Mouse (Mus musculus) megakaryocyte, embryonic 14.5 days (primary cell): Measurements from ENCODE around the gene Tcl1b4. TPM values are rescaled to one million over a fixed set of nuclear protein-coding genes. Genes with fewer than 3 reads are reported as not detected.
A peak's percentile ranks its signal among the peaks of the same experiment; 100 is the strongest.

Experiments
- H3K27me3 ChIP-seq: replicated peaks from 2 replicates; pipeline ENCODE3; 2012; ENCODE audit warnings: inconsistent platforms
- H3K36me3 ChIP-seq: replicated peaks from 2 replicates; pipeline ENCODE3; 2012; ENCODE audit warnings: low read length, inconsistent platforms, mixed read lengths
- H3K4me1 ChIP-seq: 2 replicates; pipeline ENCODE4 v1.6.1; 2012; ENCODE audit warnings: inconsistent platforms
- H3K4me3 ChIP-seq: replicated peaks from 2 replicates; pipeline ENCODE3; 2012; ENCODE audit warnings: moderate library complexity, mild to moderate bottlenecking, inconsistent platforms
- H3K9me3 ChIP-seq: 2 replicates; pipeline ENCODE4 v1.6.1; 2012; ENCODE audit warnings: inconsistent platforms
- FLI1 ChIP-seq: IDR thresholded peaks from 2 replicates; pipeline ENCODE4 v1.6.1; 2012; ENCODE audit warnings: low read length, inconsistent platforms, mixed read lengths
- GATA1 ChIP-seq: IDR thresholded peaks from 3 replicates; pipeline ENCODE4 v1.6.1; 2012; ENCODE audit warnings: mixed read lengths, low read length, inconsistent platforms, borderline replicate concordance
- polyA plus RNA-seq: library from polyadenylated mRNA; stranded (reverse); fragments of >175 nt; gene quantifications from 2 replicates; pipeline ENCODE4 v1.2.3, GENCODE M21; 2012; ENCODE audit warnings: low replicate concordance; ENCODE audit not compliant: insufficient read depth

Tcl1b4 gene
- polyA plus RNA-seq, 1 experiment = not detected

- Histone ChIP-seq H3K4me1 (no peaks in the 10 kb centered on the region; the same call in 1 of the 2 replicates), H3K27me3 (no peaks in the 10 kb centered on the region), H3K9me3 (peaks cover 7% of the 10 kb centered on the region), H3K4me3 (no peak overlapping the region), H3K36me3 (no peaks in the 10 kb centered on the region)
- TF ChIP-seq GATA1 (no peak), FLI1 (no peak)
These were observed 47.0 kb downstream of the Tcl1b4 start for GRCm38 (mm10) chr12:105248763-105249233.

- peak overlapping the region; percentile 54 for H3K4me3 ChIP-seq
- H3K36me3 ChIP-seq = no peaks in the 10 kb centered on the region
- TF ChIP-seq FLI1 (no peak), GATA1 (no peak)
- no peaks in the 10 kb centered on the region for H3K27me3 ChIP-seq
- H3K4me1 ChIP-seq = no peaks in the 10 kb centered on the region; the same call in 1 of the 2 replicates
- H3K9me3 ChIP-seq = peaks cover 10% of the 10 kb centered on the region
These were observed 52.0 kb downstream of the Tcl1b4 start for GRCm38 (mm10) chr12:105253796-105254195.

Other genes starting within 250 kb of the Tcl1b4 start
- 4.2 and 6.8 TPM in 2 replicates for gene Syne3, start 192.1 kb upstream of the Tcl1b4 start, polyA plus RNA-seq
- 46.1 and 131 TPM in 2 replicates for gene Glrx5, start 169.3 kb upstream of the Tcl1b4 start, polyA plus RNA-seq
- not detected in 2 replicates for gene Tcl1b2, start 55.9 kb upstream of the Tcl1b4 start, polyA plus RNA-seq
- not detected in 2 replicates for gene Tcl1b1, start 42.3 kb upstream of the Tcl1b4 start, polyA plus RNA-seq
- not detected in 2 replicates for gene Tcl1b5, start 25.6 kb upstream of the Tcl1b4 start, polyA plus RNA-seq
- not detected in 2 replicates for gene Tcl1b3, start 10.9 kb upstream of the Tcl1b4 start, polyA plus RNA-seq
- gene Tcl1, start 20.8 kb downstream of the Tcl1b4 start, polyA plus RNA-seq = not detected in 2 replicates
- not detected in 2 replicates for gene Tunar, start 131.9 kb downstream of the Tcl1b4 start, polyA plus RNA-seq